In the genomic region with DNA sequence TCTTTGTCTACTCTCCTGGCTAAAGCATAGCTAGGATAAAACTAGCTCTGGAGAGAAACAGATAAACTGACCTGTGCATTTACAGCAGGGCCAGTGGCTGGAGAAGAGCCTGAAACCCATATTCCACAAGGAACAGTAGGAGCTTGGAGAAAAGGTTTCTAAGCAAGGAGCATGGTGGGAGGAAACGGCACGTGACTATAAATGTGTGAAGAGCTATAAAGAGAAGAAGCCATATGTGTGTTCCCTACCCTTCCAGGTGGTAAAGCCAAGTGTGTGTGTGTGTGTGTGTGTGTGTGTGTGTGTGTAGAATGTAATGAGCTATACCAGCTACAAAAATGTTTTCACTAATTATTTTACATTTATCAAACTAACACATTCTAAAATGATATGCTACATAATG, we compare ENCODE assay signal across 21 mouse cellular contexts. TPM values are rescaled to one million over a fixed set of nuclear protein-coding genes. Genes with fewer than 3 reads are reported as not detected.
A peak's percentile ranks its signal among the peaks of the same experiment; 100 is the strongest.
DNase-seq lines count a peak whose midpoint lies in the region; ATAC-seq lines count a peak whose summit lies in the region.
"Had no signal": no experiment of that assay in that cellular context is flagged by ENCODE, and none has a peak within 500 bp of the region (broad histone marks: within the 10 kb centered on the region; RNA-seq: fewer than 3 reads in every experiment).

No protein-coding gene starts in this region.

- peak; percentile 73 for ATAC-seq in frontal cortex, adult (ENCODE audit: low TSS enrichment)
- no peak for ATAC-seq in inflammation-experienced regulatory T-cells, adult 6 months
- ATAC-seq: activated CD4-positive, CD25-positive, alpha-beta regulatory T cell, adult 4 months; forebrain, postnatal 0 days; Patski had no signal

- H3K4me1 ChIP-seq in brown adipose tissue, adult 24 weeks (ENCODE audit: control insufficient read depth, insufficient read depth, insufficient read length, low read length): no peaks in the 10 kb centered on the region
- H3K4me1 ChIP-seq: embryonic facial prominence, embryonic 12.5 days; forebrain, embryonic 12.5 days; heart, embryonic 13.5 days; hindbrain, embryonic 15.5 days had no signal

- H3K27ac ChIP-seq in brown adipose tissue, adult 24 weeks (replicated peaks; ENCODE audit: low read depth, low read length): peak overlapping the region; percentile 61
- H3K27ac ChIP-seq: embryonic facial prominence, embryonic 12.5 days; forebrain, embryonic 12.5 days; heart, embryonic 13.5 days; hindbrain, embryonic 15.5 days had no signal

- no peak for DNase-seq in frontal cortex, postnatal 14 days (ENCODE audit: low spot score in 2 of 2)
- DNase-seq in right cerebral cortex, adult 18-20 months: peak; percentile 51
- no peak for DNase-seq in right cerebral cortex, postnatal 25 days
- no peak for DNase-seq in MN1 (ENCODE audit: low spot score)
- DNase-seq: adrenal gland, postnatal 14 days; cerebellum, adult 11 months; cerebellum, adult 8-10 months; cerebellum, postnatal 14 days; forebrain, postnatal 0 days; gastrocnemius, postnatal 36 days; heart, adult 11 months; heart, postnatal 36 days had no signal

- H3K4me3 ChIP-seq in brown adipose tissue, adult 24 weeks (ENCODE audit: insufficient read depth, low read depth, low read length): no peak overlapping the region
- H3K4me3 ChIP-seq: embryonic facial prominence, embryonic 12.5 days; forebrain, embryonic 12.5 days; heart, embryonic 13.5 days; hindbrain, embryonic 15.5 days had no signal

RNA-seq across cellular contexts. Expression of a gene that starts 35.4 kb away (rescaled TPM):
- 18.0 and 22.0 TPM in 2 replicates for polyA plus RNA-seq in brown adipose tissue, adult 24 weeks (2012; ENCODE audit: insufficient read depth, insufficient read length, missing spikeins)
- polyA plus RNA-seq in inflammation-experienced regulatory T-cells, adult 6 months (2017; shearing (Covaris generic)): under 1 TPM in 1 of 3 experiments, not detected in 2; 0.20 TPM
- polyA plus RNA-seq: Patski had no signal

Comparison
In these comparisons a context has a peak if more than half of its experiments do, and no peak if none do; other contexts are left out.
1. RNA of a gene that starts 35.4 kb away (polyA plus RNA-seq): 18.0 to 22.0 TPM in brown adipose tissue, adult 24 weeks; 0.20 TPM in inflammation-experienced regulatory T-cells, adult 6 months; every median in the first group is over 10 times any median in the second.